Mouse (Mus musculus) ES-Bruce4 (cell line): ENCODE results near the gene Prickle1.

Experiments
- CTCF ChIP-seq: IDR thresholded peaks from one replicate; pipeline ENCODE4 v1.8.1; 2011; ENCODE audit warnings: low read depth, low read length
- POLR2A ChIP-seq: IDR thresholded peaks from one replicate; pipeline ENCODE4 v1.8.1; 2011; ENCODE audit warnings: low read length; ENCODE audit not compliant: insufficient read depth

DNA sequence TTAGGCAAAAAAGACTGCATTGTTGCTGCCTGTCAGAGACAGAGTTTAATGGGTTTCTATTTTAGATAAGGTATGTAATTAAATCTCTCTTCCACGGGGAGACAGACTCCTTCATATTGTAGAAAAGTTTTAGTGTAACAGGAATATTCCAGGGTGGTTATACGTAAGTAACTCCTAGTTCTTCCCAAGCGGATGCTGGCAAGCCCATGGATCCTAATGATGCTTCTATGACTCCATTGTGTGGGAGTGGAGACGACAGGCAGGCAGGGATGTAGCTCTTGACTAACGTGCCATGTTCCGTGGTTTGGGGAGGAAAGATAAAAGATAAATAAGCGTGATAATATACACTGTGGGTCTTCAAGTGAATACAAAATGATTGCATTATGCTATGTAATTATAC lies 41.3 kb upstream of the Prickle1 start:
- no peak for TF ChIP-seq POLR2A
- no peak for TF ChIP-seq CTCF
